Mouse (Mus musculus): ENCODE data around the gene Gm17018. TPM values are rescaled to one million over a fixed set of nuclear protein-coding genes. Genes with fewer than 3 reads are reported as not detected.

Gm17018 gene
- total RNA-seq, 2 experiments from 2014 or later: 25.6 to 30.7 TPM

- no peak for DNase-seq (ENCODE audit: low spot score in 2 of 2)
Measured at GRCm38 (mm10) chr19:45621061-45621460, 60.6 kb downstream of the Gm17018 start.

GRCm38 (mm10) chr19:45622144-45622543 lies 61.7 kb downstream of the Gm17018 start:
- DNase-seq (ENCODE audit: low spot score in 2 of 2): no peak

- DNase-seq (ENCODE audit: low spot score in 2 of 2): no peak
Measured at GRCm38 (mm10) chr19:45623710-45624109, 63.3 kb downstream of the Gm17018 start.

- no peak for DNase-seq (ENCODE audit: low spot score in 2 of 2)
Measured at GRCm38 (mm10) chr19:45627036-45627435, 66.6 kb downstream of the Gm17018 start.

- no peak for DNase-seq (ENCODE audit: low spot score in 2 of 2)
Measured at GRCm38 (mm10) chr19:45628649-45629048, 68.2 kb downstream of the Gm17018 start.

GRCm38 (mm10) chr19:45629219-45629618 lies 68.8 kb downstream of the Gm17018 start:
- no peak for DNase-seq (ENCODE audit: low spot score in 2 of 2)

Other genes starting within 250 kb of the Gm17018 start
- gene Btrc, start 196.9 kb upstream of the Gm17018 start, total RNA-seq (2021): 10 to 100 TPM; 42.4 to 46.6 TPM
- gene Poll, start 84 bp upstream of the Gm17018 start, total RNA-seq (2021): 10 to 100 TPM; 11.5 to 12.3 TPM
- gene Fbxw4, start 99.7 kb downstream of the Gm17018 start, total RNA-seq (2021): 10 to 100 TPM; 29.3 to 31.6 TPM
- gene Fgf8, start 182.3 kb downstream of the Gm17018 start, total RNA-seq (2021): 1 to 10 TPM in 1 of 2 experiments, not detected in 1; 1.1 TPM
- 10 to 100 TPM; 38.4 to 42.9 TPM for gene Npm3, start 189.0 kb downstream of the Gm17018 start, total RNA-seq (2021)
- gene Mgea5, start 223.2 kb downstream of the Gm17018 start, total RNA-seq (2021): 100 to 1,000 TPM; 105 to 123 TPM